Mouse (Mus musculus) kidney, embryonic 16.5 days (tissue): ENCODE measurements at regions not wholly inside any gene's neighbourhood (a gene's known extent, or its start where the extent isn't known, plus 50 kb on each side); places are given as distances from the start of the nearest gene placed in this dataset.

Source experiments
- ATAC-seq: fragments of 200-750 bp; cut with Nextera tagmentation; 2 replicates; pipeline ENCODE4 v1.8.0; 2017; ENCODE audit warnings: moderate TSS enrichment; ENCODE audit not compliant: low FRiP score, low TSS enrichment
- H3K27ac ChIP-seq: fragments of 300-500 bp; sonication (generic); 2 replicates; pipeline ENCODE4 v1.5.1; 2014; ENCODE audit warnings: low read length
- H3K27me3 ChIP-seq: fragments of 300-500 bp; sonication (generic); 2 replicates; pipeline ENCODE4 v1.6.1; 2014; ENCODE audit warnings: low read length, control low read depth, mixed read lengths; ENCODE audit not compliant: insufficient read depth
- H3K36me3 ChIP-seq: fragments of 300-500 bp; sonication (generic); 2 replicates; pipeline ENCODE4 v1.6.1; 2014; ENCODE audit warnings: low read length, control low read depth, mixed read lengths; ENCODE audit not compliant: insufficient read depth
- H3K4me1 ChIP-seq: fragments of 300-500 bp; sonication (generic); 2 replicates; pipeline ENCODE4 v1.6.1; 2014; ENCODE audit warnings: low read length, control low read depth, mixed read lengths; ENCODE audit not compliant: insufficient read depth
- H3K4me2 ChIP-seq: fragments of 300-500 bp; sonication (generic); replicated peaks from 2 replicates; pipeline ENCODE4 v1.6.1; 2014; ENCODE audit warnings: low read depth, low read length
- H3K4me3 ChIP-seq: fragments of 300-500 bp; sonication (generic); 2 replicates; pipeline ENCODE4 v1.5.1; 2014; ENCODE audit warnings: mild to moderate bottlenecking, low read length
- H3K9ac ChIP-seq: fragments of 300-500 bp; sonication (generic); replicated peaks from 2 replicates; pipeline ENCODE4 v1.6.1; 2014; ENCODE audit warnings: low read length
- H3K9me3 ChIP-seq: fragments of 300-500 bp; sonication (generic); 2 replicates; pipeline ENCODE4 v1.6.1; 2016; ENCODE audit warnings: low read length, control low read depth
- WGBS: fragments of 180-500 bp; shearing (Covaris S2); extraction: QIAGEN DNeasy Blood & Tissue Kit; methylation state at CpG from one replicate; pipeline ENCODE4 v1.1.7; 2014; 5-methylcytosine and 5-hydroxymethylcytosine counted together

- WGBS, result 77% methylated on average over 5 of the region's 5 CpGs
- no peak overlapping the region for H3K4me2 ChIP-seq
- H3K9me3 ChIP-seq, result no peaks in the 10 kb centered on the region
- no peaks in the 10 kb centered on the region for H3K4me1 ChIP-seq
- no peak overlapping the region for H3K27ac ChIP-seq
- H3K4me3 ChIP-seq, result no peak overlapping the region
- no peaks in the 10 kb centered on the region for H3K27me3 ChIP-seq
- ATAC-seq, result no peak
- H3K36me3 ChIP-seq, result no peaks in the 10 kb centered on the region
- H3K9ac ChIP-seq, result no peak overlapping the region
These were observed 804.0 kb downstream of the Diaph3 start for GRCm38 (mm10) chr14:86337052-86337451.

GRCm38 (mm10) chr14:86335284-86335683, 805.8 kb downstream of the Diaph3 start:
- no peak overlapping the region for H3K27ac ChIP-seq
- no peak overlapping the region for H3K4me2 ChIP-seq
- no peaks in the 10 kb centered on the region for H3K36me3 ChIP-seq
- no peaks in the 10 kb centered on the region for H3K4me1 ChIP-seq
- H3K9ac ChIP-seq, result no peak overlapping the region
- ATAC-seq, result no peak
- H3K4me3 ChIP-seq, result no peak overlapping the region
- H3K27me3 ChIP-seq, result no peaks in the 10 kb centered on the region
- WGBS, result 80% methylated on average over 2 of the region's 2 CpGs
- no peaks in the 10 kb centered on the region for H3K9me3 ChIP-seq

- Histone ChIP-seq H3K27me3 (no peaks in the 10 kb centered on the region), H3K4me2 (no peak overlapping the region), H3K4me3 (no peak overlapping the region), H3K36me3 (no peaks in the 10 kb centered on the region), H3K27ac (no peak overlapping the region), H3K9me3 (no peaks in the 10 kb centered on the region), H3K4me1 (no peaks in the 10 kb centered on the region), H3K9ac (no peak overlapping the region)
- WGBS, result 64% methylated on average over 3 of the region's 3 CpGs
- ATAC-seq, result no peak
These were observed 811.9 kb downstream of the Diaph3 start for GRCm38 (mm10) chr14:86329176-86329575.

- peaks cover 2% of the 10 kb centered on the region; the same call in 1 of the 2 replicates for H3K4me1 ChIP-seq
- no peaks in the 10 kb centered on the region for H3K36me3 ChIP-seq
- ATAC-seq, result no peak
- H3K9me3 ChIP-seq, result no peaks in the 10 kb centered on the region
- 66% methylated on average over 9 of the region's 9 CpGs for WGBS
- H3K4me3 ChIP-seq, result no peak overlapping the region
- no peaks in the 10 kb centered on the region for H3K27me3 ChIP-seq
- no peak overlapping the region for H3K4me2 ChIP-seq
- H3K27ac ChIP-seq, result no peak overlapping the region
- H3K9ac ChIP-seq, result no peak overlapping the region
These were observed 813.4 kb downstream of the Diaph3 start for GRCm38 (mm10) chr14:86327646-86328045.

- 10% methylated on average over 7 of the region's 7 CpGs for WGBS
- H3K27me3 ChIP-seq, result no peaks in the 10 kb centered on the region
- peak; percentile 31; the same call in 1 of the 2 replicates for ATAC-seq
- no peaks in the 10 kb centered on the region for H3K36me3 ChIP-seq
- no peak overlapping the region for H3K4me2 ChIP-seq
- H3K4me3 ChIP-seq, result no peak overlapping the region
- H3K9me3 ChIP-seq, result no peaks in the 10 kb centered on the region
- H3K9ac ChIP-seq, result 0 out of 2 replicates have a peak overlapping the region, but pooled peaks have one; percentile 31
- H3K27ac ChIP-seq, result peak overlapping the region; percentile 84
- peaks cover 2% of the 10 kb centered on the region; the same call in 1 of the 2 replicates for H3K4me1 ChIP-seq
These were observed 818.7 kb downstream of the Diaph3 start for GRCm38 (mm10) chr14:86322365-86322764.

- H3K36me3 ChIP-seq, result no peaks in the 10 kb centered on the region
- ATAC-seq, result no peak
- H3K9ac ChIP-seq, result no peak overlapping the region
- no peak overlapping the region for H3K4me2 ChIP-seq
- no peaks in the 10 kb centered on the region for H3K9me3 ChIP-seq
- H3K27ac ChIP-seq, result no peak overlapping the region
- H3K27me3 ChIP-seq, result no peaks in the 10 kb centered on the region
- H3K4me3 ChIP-seq, result no peak overlapping the region
- 73% methylated on average over 6 of the region's 6 CpGs for WGBS
- no peaks in the 10 kb centered on the region for H3K4me1 ChIP-seq
These were observed 825.1 kb downstream of the Diaph3 start for GRCm38 (mm10) chr14:86315974-86316373.

- Histone ChIP-seq H3K27ac (peak overlapping the region; percentile 49; the same call in 1 of the 2 replicates), H3K4me2 (no peak overlapping the region), H3K36me3 (no peaks in the 10 kb centered on the region), H3K4me1 (0 out of 2 replicates have a peak, but pooled peaks cover 6% of the 10 kb centered on the region), H3K9me3 (no peaks in the 10 kb centered on the region), H3K9ac (no peak overlapping the region), H3K4me3 (no peak overlapping the region), H3K27me3 (no peaks in the 10 kb centered on the region)
- WGBS, result 37% methylated on average over 7 of the region's 7 CpGs
- peak; percentile 61; the same call in 1 of the 2 replicates for ATAC-seq
These were observed 832.0 kb downstream of the Diaph3 start for GRCm38 (mm10) chr14:86308949-86309543.

- peak overlapping the region; percentile 50; the same call in 1 of the 2 replicates for H3K27ac ChIP-seq
- ATAC-seq, result peak; percentile 74
- H3K27me3 ChIP-seq, result no peaks in the 10 kb centered on the region
- no peak overlapping the region for H3K9ac ChIP-seq
- H3K4me1 ChIP-seq, result 0 out of 2 replicates have a peak, but pooled peaks cover 6% of the 10 kb centered on the region
- H3K36me3 ChIP-seq, result no peaks in the 10 kb centered on the region
- no peak overlapping the region for H3K4me3 ChIP-seq
- H3K4me2 ChIP-seq, result no peak overlapping the region
- no peaks in the 10 kb centered on the region for H3K9me3 ChIP-seq
- 26% methylated on average over 2 of the region's 2 CpGs for WGBS
These were observed 833.2 kb downstream of the Diaph3 start for GRCm38 (mm10) chr14:86307806-86308205.

- no peak overlapping the region for H3K27ac ChIP-seq
- no peak overlapping the region for H3K9ac ChIP-seq
- no peak overlapping the region for H3K4me3 ChIP-seq
- H3K4me1 ChIP-seq, result no peaks in the 10 kb centered on the region
- no peaks in the 10 kb centered on the region for H3K9me3 ChIP-seq
- 87% methylated on average over 5 of the region's 5 CpGs for WGBS
- ATAC-seq, result no peak
- no peak overlapping the region for H3K4me2 ChIP-seq
- H3K27me3 ChIP-seq, result no peaks in the 10 kb centered on the region
- H3K36me3 ChIP-seq, result no peaks in the 10 kb centered on the region
These were observed 839.4 kb downstream of the Diaph3 start for GRCm38 (mm10) chr14:86301666-86302065.

GRCm38 (mm10) chr14:86300811-86301210, 840.2 kb downstream of the Diaph3 start:
- no peaks in the 10 kb centered on the region for H3K4me1 ChIP-seq
- H3K9me3 ChIP-seq, result no peaks in the 10 kb centered on the region
- H3K9ac ChIP-seq, result no peak overlapping the region
- no peak for ATAC-seq
- no peaks in the 10 kb centered on the region for H3K27me3 ChIP-seq
- H3K27ac ChIP-seq, result no peak overlapping the region
- H3K4me3 ChIP-seq, result no peak overlapping the region
- no peak overlapping the region for H3K4me2 ChIP-seq
- WGBS, result 51% methylated on average over 1 of the region's 1 CpGs
- no peaks in the 10 kb centered on the region for H3K36me3 ChIP-seq
